Mouse (Mus musculus) Patski (cell line): ENCODE results near the gene Arhgap27. TPM values are rescaled to one million over a fixed set of nuclear protein-coding genes. Genes with fewer than 3 reads are reported as not detected.

Source experiments
- ATAC-seq: fragments of 100-300 bp; one replicate; pipeline ENCODE4 v1.8.0; 2021
- CTCF ChIA-PET: fragments of 350-600 bp; sonication (Branson Sonifier 250); formaldehyde crosslinking; loops from one replicate; lab custom pipeline; 2022; ENCODE audit warnings: inconsistent platforms; lab: Charles Lee
- POLR2A ChIA-PET: fragments of 350-600 bp; sonication (Branson Sonifier 250); formaldehyde crosslinking; loops from one replicate; lab custom pipeline; 2022; ENCODE audit warnings: antibody characterized with exemption, inconsistent platforms; lab: Charles Lee
- DNase-seq: peaks from one replicate; pipeline ENCODE4 v3.0.0-alpha.2; 2011; ENCODE audit warnings: low read depth, low spot score
- H3K27me3 ChIP-seq: fragments of 371-371 bp; one replicate; pipeline ENCODE4 v1.5.1; 2021
- CTCF ChIP-seq: fragments of 100-300 bp; IDR thresholded peaks from one replicate; pipeline ENCODE4 v1.5.1; 2021
- in situ Hi-C: fragments of 300-500 bp; cut with MboI; formaldehyde crosslinking; loops from 3 replicates; pipeline ENCODE4 v1.11.1; 2018; ENCODE audit warnings: low pct_unique_long_range_greater_than_20kb, mixed read lengths
- polyA plus RNA-seq: library from polyadenylated mRNA; unstranded; gene quantifications from one replicate; pipeline ENCODE4 v1.2.3, GENCODE M21; 2021

The Arhgap27 gene
- polyA plus RNA-seq, 1 experiment from 2014 or later: 11.9 TPM

- ChIA-PET CTCF (interaction anchor here (1.3 to 3.0 kb wide), 2 partner anchors 22 to 44 kb away, joined by 5 to 16 read pairs; no protein-coding TSS in a partner anchor), POLR2A (no interaction called here)
- DNase-seq (no peak), ATAC-seq (no peak)
- in situ Hi-C loops: no loop called here
- no peaks in the 10 kb centered on the region for H3K27me3 ChIP-seq
- no peak for TF ChIP-seq CTCF
Observed at GRCm38 (mm10) chr11:103403776-103404175, 40.3 kb upstream of the Arhgap27 start.

- H3K27me3 ChIP-seq: no peaks in the 10 kb centered on the region
- POLR2A ChIA-PET: no interaction called here
- CTCF ChIA-PET: interaction anchor here (0.7 to 3.0 kb wide), 8 partner anchors 8 to 49 kb away, joined by 3 to 16 read pairs (median 4); no protein-coding TSS in a partner anchor
- no peak for TF ChIP-seq CTCF
- in situ Hi-C loops: no loop called here
- DNase-seq (no peak), ATAC-seq (no peak)
Observed at GRCm38 (mm10) chr11:103402738-103403137, 39.2 kb upstream of the Arhgap27 start.

- DNase-seq (no peak), ATAC-seq (peak; percentile 44)
- no peaks in the 10 kb centered on the region for H3K27me3 ChIP-seq
- peak; percentile 88 for TF ChIP-seq CTCF
- in situ Hi-C loops: no loop called here
- ChIA-PET POLR2A (interaction anchor here (0.9 kb wide), 1 partner anchor 8 kb away, joined by 3 read pairs; no protein-coding TSS in a partner anchor), CTCF (interaction anchor here (0.7 to 3.0 kb wide), 9 partner anchors 9 to 48 kb away, joined by 3 to 16 read pairs (median 3); partner anchors contain the start of gene Plekhm1)
Observed at GRCm38 (mm10) chr11:103402198-103402597, 38.7 kb upstream of the Arhgap27 start.

GRCm38 (mm10) chr11:103399986-103400385 lies 36.5 kb upstream of the Arhgap27 start:
- TF ChIP-seq CTCF: no peak
- ATAC-seq (peak; percentile 33), DNase-seq (peak; percentile 57)
- POLR2A ChIA-PET: interaction anchor here (0.7 to 1.0 kb wide), 2 partner anchors 13 to 259 kb away, joined by 3 to 4 read pairs; partner anchors contain the start of gene Plekhm1
- CTCF ChIA-PET: no interaction called here
- in situ Hi-C loops: loop anchor here (5.0 kb wide), 1 partner anchor 63 kb away; no protein-coding TSS in a partner anchor
- no peaks in the 10 kb centered on the region for H3K27me3 ChIP-seq

GRCm38 (mm10) chr11:103399050-103399449 lies 35.6 kb upstream of the Arhgap27 start:
- in situ Hi-C loops: loop anchor here (5.0 kb wide), 1 partner anchor 62 kb away; no protein-coding TSS in a partner anchor
- TF ChIP-seq CTCF: no peak
- ATAC-seq (no peak), DNase-seq (no peak)
- H3K27me3 ChIP-seq: no peaks in the 10 kb centered on the region
- POLR2A ChIA-PET: no interaction called here
- CTCF ChIA-PET: interaction anchor here (0.6 to 1.8 kb wide), 7 partner anchors 11 to 65 kb away, joined by 3 to 10 read pairs (median 4); no protein-coding TSS in a partner anchor

GRCm38 (mm10) chr11:103396682-103397081 lies 33.2 kb upstream of the Arhgap27 start:
- H3K27me3 ChIP-seq: no peaks in the 10 kb centered on the region
- CTCF ChIA-PET: interaction anchor here (1.0 to 3.9 kb wide), 2 partner anchors 8 to 37 kb away, joined by 4 to 21 read pairs; no protein-coding TSS in a partner anchor
- DNase-seq (no peak), ATAC-seq (no peak)
- in situ Hi-C loops: loop anchor here (5.0 kb wide), 1 partner anchor 59 kb away; no protein-coding TSS in a partner anchor
- POLR2A ChIA-PET: no interaction called here
- no peak for TF ChIP-seq CTCF

GRCm38 (mm10) chr11:103396236-103396635 lies 32.7 kb upstream of the Arhgap27 start:
- in situ Hi-C loops: loop anchor here (5.0 kb wide), 1 partner anchor 59 kb away; no protein-coding TSS in a partner anchor
- DNase-seq (no peak), ATAC-seq (no peak)
- POLR2A ChIA-PET: no interaction called here
- no peaks in the 10 kb centered on the region for H3K27me3 ChIP-seq
- TF ChIP-seq CTCF: no peak
- CTCF ChIA-PET: interaction anchor here (1.0 to 3.9 kb wide), 2 partner anchors 8 to 37 kb away, joined by 4 to 21 read pairs; no protein-coding TSS in a partner anchor

- ATAC-seq: no peak
- no peak for TF ChIP-seq CTCF
- no peaks in the 10 kb centered on the region for H3K27me3 ChIP-seq
- in situ Hi-C loops: loop anchor here (5.0 kb wide), 1 partner anchor 57 kb away; no protein-coding TSS in a partner anchor
- POLR2A ChIA-PET: no interaction called here
- CTCF ChIA-PET: interaction anchor here (1.3 to 3.9 kb wide), 2 partner anchors 11 to 35 kb away, joined by 4 to 21 read pairs; no protein-coding TSS in a partner anchor
- DNase-seq: no peak
Observed at GRCm38 (mm10) chr11:103394604-103395003, 31.1 kb upstream of the Arhgap27 start.

- no peak for TF ChIP-seq CTCF
- CTCF ChIA-PET: interaction anchor here (0.8 to 3.9 kb wide), 3 partner anchors 10 to 35 kb away, joined by 3 to 21 read pairs (median 3); no protein-coding TSS in a partner anchor
- in situ Hi-C loops: no loop called here
- H3K27me3 ChIP-seq: no peaks in the 10 kb centered on the region
- ATAC-seq (no peak), DNase-seq (no peak)
- POLR2A ChIA-PET: no interaction called here
Observed at GRCm38 (mm10) chr11:103394025-103394424, 30.5 kb upstream of the Arhgap27 start.

GRCm38 (mm10) chr11:103387870-103388526 lies 24.5 kb upstream of the Arhgap27 start:
- POLR2A ChIA-PET: interaction anchor here (1.7 kb wide), 1 partner anchor 23 kb away, joined by 4 read pairs; no protein-coding TSS in a partner anchor
- no peak for TF ChIP-seq CTCF
- no peak for DNase-seq
- in situ Hi-C loops: no loop called here
- no peak for ATAC-seq
- H3K27me3 ChIP-seq: no peaks in the 10 kb centered on the region
- CTCF ChIA-PET: interaction anchor here (1.0 to 1.9 kb wide), 3 partner anchors 9 to 28 kb away, joined by 3 to 4 read pairs (median 4); no protein-coding TSS in a partner anchor
